In the genomic region with DNA sequence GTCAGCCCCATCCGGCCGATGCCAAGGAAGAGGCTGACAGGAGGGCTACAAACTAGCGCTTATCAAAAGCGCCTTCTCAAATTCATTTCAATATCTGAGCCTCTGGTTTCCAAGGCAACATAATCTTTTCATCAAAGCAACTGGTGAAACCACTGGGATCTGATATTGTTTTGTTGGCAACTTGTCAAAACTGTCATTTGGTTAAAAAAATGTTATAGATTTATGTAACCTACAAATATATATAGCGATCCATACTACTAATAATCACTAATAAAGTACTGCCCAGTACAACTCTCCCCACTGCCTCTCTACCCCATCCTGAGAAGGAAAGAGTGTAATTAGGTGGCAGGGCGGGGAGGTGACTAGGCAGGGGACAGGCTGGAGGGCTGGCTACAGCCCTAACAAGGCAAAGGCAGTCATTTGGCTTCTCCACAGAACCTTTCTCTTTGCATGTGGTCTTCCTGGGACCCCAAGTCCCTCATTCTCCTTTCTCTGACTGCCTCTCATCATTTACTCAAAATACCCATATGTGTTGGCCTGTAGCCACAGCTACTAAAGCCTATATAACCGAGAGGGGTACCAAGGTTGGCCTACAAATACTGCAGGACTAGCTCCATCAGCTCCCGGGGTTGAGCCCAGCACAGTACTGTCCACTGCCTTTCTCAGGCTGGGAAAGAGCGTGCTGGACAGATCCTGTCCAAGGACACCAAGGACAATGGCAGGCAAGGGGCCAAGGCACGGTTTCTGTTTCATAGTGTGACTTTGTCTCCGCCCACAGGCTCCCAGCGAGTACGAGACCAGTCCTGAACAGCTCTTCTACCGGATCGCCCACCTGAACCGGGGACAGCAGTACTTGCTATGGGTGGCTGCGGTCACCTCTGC, we compare ENCODE assay signal across 9 mouse cellular contexts.
DNase-seq lines count a peak whose midpoint lies in the region; ATAC-seq lines count a peak whose summit lies in the region.
"Had no signal": no experiment of that assay in that cellular context is flagged by ENCODE, and none has a peak within 500 bp of the region (broad histone marks: within the 10 kb centered on the region; RNA-seq: fewer than 3 reads in every experiment).

No protein-coding gene starts in this region.

- H3K27me3 ChIP-seq in forebrain, embryonic 13.5 days, result no peaks in the 10 kb centered on the region
- H3K27me3 ChIP-seq in hindbrain, embryonic 15.5 days, result no peaks in the 10 kb centered on the region
- H3K27me3 ChIP-seq in midbrain, embryonic 16.5 days (ENCODE audit: control insufficient read depth, insufficient read depth, low read depth, low read length), result no peaks in the 10 kb centered on the region
- H3K27me3 ChIP-seq: neural tube, embryonic 13.5 days had no signal

- peaks cover 12% of the 10 kb centered on the region; the same call in 1 of the 2 replicates for H3K36me3 ChIP-seq in forebrain, embryonic 13.5 days (ENCODE audit: poor library complexity, severe bottlenecking)
- no peaks in the 10 kb centered on the region for H3K36me3 ChIP-seq in hindbrain, embryonic 15.5 days
- H3K36me3 ChIP-seq in midbrain, embryonic 16.5 days (ENCODE audit: control insufficient read depth, insufficient read depth, low read length), result 0 out of 2 replicates have a peak, but pooled peaks cover 3% of the 10 kb centered on the region

- DNase-seq in gastrocnemius, adult 18-20 months (ENCODE audit: low spot score), result peak; percentile 10
- no peak for DNase-seq in gastrocnemius, adult 8-10 months (ENCODE audit: low spot score in 2 of 2)
- peak; percentile 10 for DNase-seq in NIH3T3 (ENCODE audit: low read depth)
- no peak for DNase-seq in frontal cortex, adult 2 months (ENCODE audit: extremely low spot score in 1 of 2, low spot score in 1 of 2)
- no peak for DNase-seq in left cerebral cortex, adult 8-10 months (ENCODE audit: low spot score in 2 of 2)

- H3K9me3 ChIP-seq in forebrain, embryonic 13.5 days (replicated peaks), result no peaks in the 10 kb centered on the region
- H3K9me3 ChIP-seq in hindbrain, embryonic 15.5 days, result no peaks in the 10 kb centered on the region
- H3K9me3 ChIP-seq in midbrain, embryonic 16.5 days (replicated peaks; ENCODE audit: control insufficient read depth, low read length, poor library complexity, severe bottlenecking), result no peaks in the 10 kb centered on the region
- H3K9me3 ChIP-seq: neural tube, embryonic 13.5 days had no signal

- 53% methylated on average over 17 of the region's 17 CpGs for WGBS in forebrain, embryonic 13.5 days
- WGBS in hindbrain, embryonic 15.5 days, result 58% methylated on average over 17 of the region's 17 CpGs
- WGBS in midbrain, embryonic 16.5 days, result 50% methylated on average over 17 of the region's 17 CpGs

- peaks cover 26% of the 10 kb centered on the region for H3K4me1 ChIP-seq in forebrain, embryonic 13.5 days
- peaks cover 23% of the 10 kb centered on the region for H3K4me1 ChIP-seq in hindbrain, embryonic 15.5 days (replicated peaks)
- peaks cover 25% of the 10 kb centered on the region for H3K4me1 ChIP-seq in midbrain, embryonic 16.5 days (ENCODE audit: control insufficient read depth, insufficient read depth, low read length)

- ATAC-seq in forebrain, embryonic 13.5 days, result peak; percentile 46; the same call in 1 of the 2 replicates
- peak; percentile 49; the same call in 1 of the 2 replicates for ATAC-seq in hindbrain, embryonic 15.5 days (ENCODE audit: low FRiP score, low read depth)
- peak; percentile 57 for ATAC-seq in midbrain, embryonic 16.5 days

- H3K9ac ChIP-seq in forebrain, embryonic 13.5 days, result no peak overlapping the region
- H3K9ac ChIP-seq in hindbrain, embryonic 15.5 days, result no peak overlapping the region
- H3K9ac ChIP-seq in midbrain, embryonic 16.5 days (ENCODE audit: low read depth, low read length), result 0 out of 2 replicates have a peak overlapping the region, but pooled peaks have one; percentile 34

- peak overlapping the region; percentile 9; the same call in 1 of the 2 replicates for H3K4me2 ChIP-seq in forebrain, embryonic 13.5 days
- no peak overlapping the region for H3K4me2 ChIP-seq in hindbrain, embryonic 15.5 days
- H3K4me2 ChIP-seq in midbrain, embryonic 16.5 days (ENCODE audit: low read length), result no peak overlapping the region
- H3K4me2 ChIP-seq: neural tube, embryonic 13.5 days had no signal

- peak overlapping the region; percentile 79 for H3K27ac ChIP-seq in forebrain, embryonic 13.5 days
- peak overlapping the region; percentile 76 for H3K27ac ChIP-seq in hindbrain, embryonic 15.5 days (replicated peaks)
- peak overlapping the region; percentile 90 for H3K27ac ChIP-seq in midbrain, embryonic 16.5 days (ENCODE audit: low read length)

- no peak overlapping the region for H3K4me3 ChIP-seq in forebrain, embryonic 13.5 days
- H3K4me3 ChIP-seq in hindbrain, embryonic 15.5 days, result no peak overlapping the region
- no peak overlapping the region for H3K4me3 ChIP-seq in midbrain, embryonic 16.5 days (ENCODE audit: low read depth, low read length)
- H3K4me3 ChIP-seq: neural tube, embryonic 13.5 days had no signal

Comparison
In these comparisons a context has a peak if more than half of its experiments do, and no peak if none do; other contexts are left out.
1. DNase-seq: peak in gastrocnemius, adult 18-20 months (single experiment) and NIH3T3 (single experiment); none in gastrocnemius, adult 8-10 months (0 of 2), frontal cortex, adult 2 months (0 of 2) and left cerebral cortex, adult 8-10 months (0 of 2).
2. Peak in every context shown above with its lines, with median percentiles within 50 percentile points of each other: ATAC-seq and H3K27ac ChIP-seq.